In the genomic region with DNA sequence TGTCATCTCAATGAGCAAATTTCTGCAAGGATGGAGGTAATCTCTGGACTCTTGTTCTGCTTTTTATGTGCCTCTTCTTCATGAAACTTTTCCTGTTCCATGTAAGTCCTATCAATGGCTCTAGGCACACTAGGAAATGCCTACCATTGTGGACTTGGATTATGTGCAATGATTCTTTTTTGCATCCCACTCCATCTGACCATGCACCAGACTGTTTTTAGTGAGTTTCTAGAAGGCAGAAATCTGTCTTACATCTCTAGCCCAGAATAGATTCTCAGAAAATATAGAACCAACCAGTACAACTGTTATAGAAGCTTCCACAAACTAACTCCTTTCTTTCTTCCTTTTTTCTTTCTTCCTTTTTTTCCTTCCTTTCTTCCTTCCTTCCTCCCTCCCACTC, we compare ENCODE assay signal across 34 mouse cellular contexts.
"Had no signal": no experiment of that assay in that cellular context is flagged by ENCODE, and none has a peak within 500 bp of the region (broad histone marks: within the 10 kb centered on the region; RNA-seq: fewer than 3 reads in every experiment).

No protein-coding gene starts in this region.

- H3K4me2 ChIP-seq: heart, embryonic 12.5 days; heart, embryonic 13.5 days; heart, embryonic 15.5 days; hindbrain, embryonic 12.5 days; hindbrain, embryonic 13.5 days; hindbrain, embryonic 14.5 days; hindbrain, embryonic 15.5 days; intestine, embryonic 15.5 days; kidney, embryonic 15.5 days had no signal

- DNase-seq: heart, postnatal 10 days; heart, postnatal 14 days; heart, postnatal 36 days; heart, postnatal 4 days; kidney, adult 11 months; kidney, adult 18-20 months; kidney, adult 2 months; kidney, adult 8-10 months; kidney, adult 9 months; kidney, postnatal 10 days; kidney, postnatal 14 days; kidney, postnatal 25 days; kidney, postnatal 36 days; kidney, postnatal 4 days; layer of hippocampus, adult 9-11 months; layer of hippocampus, postnatal 36 days had no signal

- H3K9me3 ChIP-seq: heart, embryonic 15.5 days; hindbrain, embryonic 10.5 days; hindbrain, embryonic 12.5 days; hindbrain, embryonic 13.5 days; intestine, embryonic 15.5 days; kidney, embryonic 15.5 days had no signal

- H3K9ac ChIP-seq: heart, embryonic 12.5 days; heart, embryonic 13.5 days; heart, embryonic 15.5 days; hindbrain, embryonic 12.5 days; hindbrain, embryonic 13.5 days; hindbrain, embryonic 14.5 days; hindbrain, embryonic 15.5 days; intestine, embryonic 15.5 days; kidney, embryonic 15.5 days had no signal

- H3K27me3 ChIP-seq: heart, embryonic 12.5 days; heart, embryonic 13.5 days; heart, embryonic 15.5 days; hindbrain, embryonic 12.5 days; hindbrain, embryonic 13.5 days; hindbrain, embryonic 15.5 days; intestine, embryonic 15.5 days; kidney, embryonic 15.5 days had no signal

- H3K36me3 ChIP-seq: heart, embryonic 12.5 days; heart, embryonic 13.5 days; heart, embryonic 15.5 days; hindbrain, embryonic 10.5 days; hindbrain, embryonic 12.5 days; hindbrain, embryonic 13.5 days; hindbrain, embryonic 15.5 days; intestine, embryonic 15.5 days; kidney, embryonic 15.5 days had no signal

- H3K4me3 ChIP-seq: heart, embryonic 12.5 days; heart, embryonic 13.5 days; heart, embryonic 15.5 days; hindbrain, embryonic 10.5 days; hindbrain, embryonic 12.5 days; hindbrain, embryonic 13.5 days; hindbrain, embryonic 15.5 days; intestine, embryonic 15.5 days; kidney, embryonic 15.5 days; layer of hippocampus, adult 2 months; left cerebral cortex, adult 2 months had no signal

- H3K27ac ChIP-seq: heart, embryonic 13.5 days; heart, embryonic 15.5 days; hindbrain, embryonic 10.5 days; hindbrain, embryonic 12.5 days; hindbrain, embryonic 13.5 days; hindbrain, embryonic 14.5 days; hindbrain, embryonic 15.5 days; hindbrain, postnatal 0 days; intestine, embryonic 15.5 days; kidney, embryonic 15.5 days; kidney, postnatal 0 days; layer of hippocampus, adult 2 months; left cerebral cortex, adult 2 months had no signal

- ATAC-seq: hindbrain, embryonic 16.5 days; hindbrain, postnatal 0 days; inflammation-experienced regulatory T-cells, adult 6 months; intestine, embryonic 15.5 days; intestine, embryonic 16.5 days; intestine, postnatal 0 days had no signal

- H3K4me1 ChIP-seq: heart, embryonic 12.5 days; heart, embryonic 13.5 days; heart, embryonic 15.5 days; hindbrain, embryonic 10.5 days; hindbrain, embryonic 12.5 days; hindbrain, embryonic 13.5 days; hindbrain, embryonic 15.5 days; intestine, embryonic 15.5 days; kidney, embryonic 15.5 days had no signal
